Mouse (Mus musculus) bone marrow macrophage, adult 2 months (primary cell): ENCODE results near the gene Actr8.

Source experiments
- CTCF ChIP-seq: IDR thresholded peaks from 2 replicates; pipeline ENCODE4 v1.5.1; 2012; ENCODE audit warnings: low read depth, mild to moderate bottlenecking, low read length, moderate library complexity
- POLR2A ChIP-seq: IDR thresholded peaks from 2 replicates; pipeline ENCODE4 v1.6.1; 2012; ENCODE audit warnings: mild to moderate bottlenecking, low read depth, low read length, borderline replicate concordance

DNA sequence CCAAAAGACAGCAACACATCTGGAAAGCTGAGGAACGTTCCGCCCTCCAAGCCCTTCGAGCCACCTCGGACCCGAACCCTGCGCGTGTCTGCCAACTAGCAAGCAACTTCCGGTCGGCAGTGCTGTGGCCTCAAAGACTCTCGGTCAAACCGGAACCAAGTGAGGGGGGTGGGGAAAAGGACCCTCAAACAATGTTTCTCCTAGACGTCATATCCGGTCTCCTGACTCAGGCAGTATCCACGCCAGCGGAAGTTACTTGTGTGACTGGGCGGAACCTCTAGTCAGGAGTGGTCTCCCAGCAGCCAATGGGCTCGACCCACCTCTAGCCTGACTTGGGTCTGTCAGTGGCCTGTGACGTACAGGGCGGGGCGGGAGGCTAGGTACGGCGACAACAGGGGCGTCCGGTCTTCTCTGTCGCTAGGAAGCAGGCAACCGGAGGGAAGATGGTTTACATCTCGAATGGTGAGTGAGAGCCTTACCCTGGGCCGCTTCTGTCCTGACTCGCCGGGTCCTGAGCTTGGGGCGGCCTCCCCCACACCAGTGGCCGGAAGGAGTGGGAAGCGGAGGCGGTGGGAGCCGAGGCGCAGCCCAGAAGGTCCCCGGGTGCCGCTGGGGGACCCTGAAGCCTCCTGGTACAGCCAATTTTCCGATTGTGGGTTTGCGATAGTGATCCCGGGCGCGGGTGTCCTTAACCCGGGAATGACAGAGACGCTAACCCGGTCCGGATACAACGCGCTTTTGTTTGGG is 9.9 kb upstream of the Actr8 start, which contains the start of gene Selenok:
- TF ChIP-seq CTCF (no peak), POLR2A (peak; percentile 84; the same call in 1 of the 2 replicates)
